ENCODE assay signal across 8 mouse cellular contexts in the genomic region with DNA sequence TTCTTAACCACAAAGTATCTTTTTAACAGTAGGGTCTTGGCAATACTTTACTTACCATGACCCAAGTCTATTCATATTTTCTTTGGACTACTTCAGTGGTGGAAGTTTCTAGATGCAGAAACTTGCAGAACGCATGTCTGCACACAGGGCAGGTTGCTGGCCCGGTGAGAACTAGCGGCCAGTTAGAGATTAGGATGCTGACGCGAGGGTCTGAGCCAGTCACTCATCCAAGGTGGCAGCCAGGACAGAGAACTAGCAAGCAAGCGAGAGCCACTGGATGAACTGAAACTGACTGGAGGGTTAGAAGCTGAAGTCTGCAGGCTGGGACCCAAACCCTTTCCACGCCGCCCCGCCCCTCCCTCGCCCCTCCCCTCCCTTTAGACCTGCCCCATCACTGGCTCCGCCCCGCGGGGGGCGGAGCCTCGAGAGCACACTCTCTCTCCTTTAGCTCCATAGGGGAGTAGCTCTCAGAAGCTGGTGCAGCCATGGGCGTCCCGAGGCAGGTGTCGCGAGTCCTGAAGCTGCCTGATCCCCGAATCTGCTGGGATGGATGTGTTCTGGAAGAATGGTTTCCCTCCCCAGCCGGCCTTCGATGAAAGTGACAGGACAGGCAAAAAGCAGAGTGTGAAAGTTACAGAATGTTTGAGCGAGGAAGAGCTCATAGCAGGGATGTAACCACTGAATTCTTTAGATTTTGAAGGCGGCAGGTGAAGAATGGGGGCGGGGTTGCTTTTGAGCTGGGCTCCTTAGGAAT.
DNase-seq lines count a peak whose midpoint lies in the region; ATAC-seq and TF ChIP-seq lines count a peak whose summit lies in the region.

No protein-coding gene starts in this region.

- H3K27me3 ChIP-seq in forebrain, embryonic 11.5 days (ENCODE audit: control insufficient read depth, insufficient read depth, low read length) = no peaks in the 10 kb centered on the region

- H3K9ac ChIP-seq in forebrain, embryonic 11.5 days (ENCODE audit: low read length) = peak overlapping the region; percentile 2

- intact Hi-C loops in left cerebral cortex, postnatal 14 days (cut with DNase I) = no loop called here

- 4% methylated on average over 25 of the region's 25 CpGs for WGBS in forebrain, embryonic 11.5 days

- TF ChIP-seq CTCF in layer of hippocampus, adult 2 months (conservative IDR thresholded peaks at IDR 0.05) = no peak

- peak; percentile 98 for ATAC-seq in forebrain, embryonic 11.5 days (replicated peaks; ENCODE audit: low FRiP score)
- peak; percentile 95 to 98 for ATAC-seq in hematopoietic stem cell, adult 5-6 weeks (replicated peaks in 1 of 2; ENCODE audit: insufficient read depth in 1 of 2, low FRiP score in 2 of 2, low TSS enrichment in 1 of 2, low read depth in 1 of 2, poor library complexity in 2 of 2, severe bottlenecking in 2 of 2)
- ATAC-seq in megakaryocyte-erythroid progenitor cell, adult 5-6 weeks (replicated peaks; ENCODE audit: low FRiP score, low TSS enrichment, poor library complexity, severe bottlenecking) = peak; percentile 99

- peak overlapping the region; percentile 43 for H3K4me3 ChIP-seq in layer of hippocampus, adult 2 months
- peak overlapping the region; percentile 28 for H3K4me3 ChIP-seq in forebrain, embryonic 11.5 days (ENCODE audit: low read depth, low read length)

- no peaks in the 10 kb centered on the region for H3K4me1 ChIP-seq in forebrain, embryonic 11.5 days (replicated peaks; ENCODE audit: control insufficient read depth, insufficient read depth, low read length)

- H3K9me3 ChIP-seq in forebrain, embryonic 11.5 days (ENCODE audit: control insufficient read depth, low read length) = no peaks in the 10 kb centered on the region

- H3K4me2 ChIP-seq in forebrain, embryonic 11.5 days (ENCODE audit: low read depth, low read length, severe bottlenecking) = peak overlapping the region; percentile 40

- no peak overlapping the region for H3K27ac ChIP-seq in layer of hippocampus, adult 2 months
- H3K27ac ChIP-seq in forebrain, embryonic 11.5 days (ENCODE audit: low read depth, low read length) = no peak overlapping the region

- no peak for DNase-seq in layer of hippocampus, adult 2 months (ENCODE audit: low spot score in 2 of 2)
- DNase-seq in layer of hippocampus, adult 18-20 months (ENCODE audit: low spot score in 2 of 2) = no peak
- DNase-seq in brain, embryonic 18.5 days (ENCODE audit: low read depth, low spot score) = peak; percentile 32
- peak; percentile 87 for DNase-seq in forebrain, embryonic 11.5 days (ENCODE audit: low spot score)
- peak; percentile 6 to 8 for DNase-seq in left cerebral cortex, postnatal 14 days (ENCODE audit: low spot score in 2 of 2)
- peak; percentile 43 for DNase-seq in skeletal muscle tissue, adult 2 months (ENCODE audit: low read depth, low spot score)

- H3K36me3 ChIP-seq in forebrain, embryonic 11.5 days (ENCODE audit: control insufficient read depth, insufficient read depth, low read length) = no peaks in the 10 kb centered on the region

Comparison
In these comparisons a context has a peak if more than half of its experiments do, and no peak if none do; other contexts are left out.
1. DNase-seq: peak in brain, embryonic 18.5 days (single experiment), forebrain, embryonic 11.5 days (single experiment), left cerebral cortex, postnatal 14 days (2 of 2) and skeletal muscle tissue, adult 2 months (single experiment); none in layer of hippocampus, adult 2 months (0 of 2) and layer of hippocampus, adult 18-20 months (0 of 2).
2. Peak in every context shown above with its lines, with median percentiles within 50 percentile points of each other: ATAC-seq.